Mouse (Mus musculus) midbrain, embryonic 13.5 days (tissue): ENCODE measurements around the gene Stxbp5. TPM values are rescaled to one million over a fixed set of nuclear protein-coding genes. Genes with fewer than 3 reads are reported as not detected.
"Not testable (repeated sequence)": the region's sequence is repeated elsewhere in the genome, so short reads cannot be mapped to it uniquely, and the experiment has no call there.

Experiments used
- ATAC-seq: fragments of 200-750 bp; cut with Nextera tagmentation; 2 replicates; pipeline ENCODE4 v1.8.0; 2017; ENCODE audit warnings: mild to moderate bottlenecking, moderate TSS enrichment, moderate library complexity
- H3K27ac ChIP-seq: fragments of 300-500 bp; sonication (generic); 2 replicates; pipeline ENCODE4 v1.5.1; 2015; ENCODE audit warnings: inconsistent platforms, mild to moderate bottlenecking, moderate library complexity
- H3K27me3 ChIP-seq: fragments of 300-500 bp; sonication (generic); 2 replicates; pipeline ENCODE4 v1.6.1; 2015; ENCODE audit warnings: mild to moderate bottlenecking, inconsistent platforms
- H3K36me3 ChIP-seq: fragments of 300-500 bp; sonication (generic); 2 replicates; pipeline ENCODE4 v1.6.1; 2015; ENCODE audit warnings: mild to moderate bottlenecking, inconsistent platforms
- H3K4me1 ChIP-seq: fragments of 300-500 bp; sonication (generic); replicated peaks from 2 replicates; pipeline ENCODE4 v1.6.1; 2015; ENCODE audit warnings: inconsistent platforms
- H3K4me2 ChIP-seq: fragments of 300-500 bp; sonication (generic); replicated peaks from 2 replicates; pipeline ENCODE4 v1.6.1; 2015; ENCODE audit warnings: moderate library complexity, mild to moderate bottlenecking, inconsistent platforms
- H3K4me3 ChIP-seq: fragments of 300-500 bp; sonication (generic); replicated peaks from 2 replicates; pipeline ENCODE4 v1.5.1; 2015; ENCODE audit warnings: mild to moderate bottlenecking, inconsistent platforms
- H3K9ac ChIP-seq: fragments of 300-500 bp; sonication (generic); replicated peaks from 2 replicates; pipeline ENCODE4 v1.6.1; 2015; ENCODE audit warnings: mild to moderate bottlenecking, inconsistent platforms
- H3K9me3 ChIP-seq: fragments of 300-500 bp; sonication (generic); 2 replicates; pipeline ENCODE4 v1.6.1; 2016; ENCODE audit warnings: mild to moderate bottlenecking, inconsistent platforms
- WGBS: fragments of 180-500 bp; shearing (Covaris S2); methylation state at CpG from one replicate; pipeline ENCODE4 v1.1.7; 2015; 5-methylcytosine and 5-hydroxymethylcytosine counted together
- polyA plus RNA-seq: library from polyadenylated mRNA; unstranded; fragments of >200 nt; fragmentation: Nextera tagmentation; extraction: Ambion mirVana; gene quantifications from 2 replicates; pipeline ENCODE4 v1.2.1, GENCODE M21; 2015

Stxbp5 gene
- polyA plus RNA-seq, 1 experiment from 2014 or later = 7.1 TPM

- H3K4me3 ChIP-seq = no peak overlapping the region
- H3K27me3 ChIP-seq = no peaks in the 10 kb centered on the region
- H3K9ac ChIP-seq = no peak overlapping the region
- ATAC-seq = no peak
- H3K4me2 ChIP-seq = no peak overlapping the region
- H3K4me1 ChIP-seq = no peaks in the 10 kb centered on the region
- H3K36me3 ChIP-seq = no peaks in the 10 kb centered on the region
- no peaks in the 10 kb centered on the region for H3K9me3 ChIP-seq
- WGBS = 81% methylated on average over 4 of the region's 4 CpGs
- H3K27ac ChIP-seq = no peak overlapping the region
Observed at GRCm38 (mm10) chr10:9888655-9889054, 12.2 kb downstream of the Stxbp5 start.

GRCm38 (mm10) chr10:9881781-9882320 lies 19.0 kb downstream of the Stxbp5 start:
- H3K27ac ChIP-seq, H3K27me3 ChIP-seq, H3K9me3 ChIP-seq, H3K4me3 ChIP-seq, H3K9ac ChIP-seq, H3K4me1 ChIP-seq, ATAC-seq, H3K36me3 ChIP-seq, H3K4me2 ChIP-seq: not testable (repeated sequence)
- WGBS = 91% methylated on average over 5 of the region's 5 CpGs

DNA sequence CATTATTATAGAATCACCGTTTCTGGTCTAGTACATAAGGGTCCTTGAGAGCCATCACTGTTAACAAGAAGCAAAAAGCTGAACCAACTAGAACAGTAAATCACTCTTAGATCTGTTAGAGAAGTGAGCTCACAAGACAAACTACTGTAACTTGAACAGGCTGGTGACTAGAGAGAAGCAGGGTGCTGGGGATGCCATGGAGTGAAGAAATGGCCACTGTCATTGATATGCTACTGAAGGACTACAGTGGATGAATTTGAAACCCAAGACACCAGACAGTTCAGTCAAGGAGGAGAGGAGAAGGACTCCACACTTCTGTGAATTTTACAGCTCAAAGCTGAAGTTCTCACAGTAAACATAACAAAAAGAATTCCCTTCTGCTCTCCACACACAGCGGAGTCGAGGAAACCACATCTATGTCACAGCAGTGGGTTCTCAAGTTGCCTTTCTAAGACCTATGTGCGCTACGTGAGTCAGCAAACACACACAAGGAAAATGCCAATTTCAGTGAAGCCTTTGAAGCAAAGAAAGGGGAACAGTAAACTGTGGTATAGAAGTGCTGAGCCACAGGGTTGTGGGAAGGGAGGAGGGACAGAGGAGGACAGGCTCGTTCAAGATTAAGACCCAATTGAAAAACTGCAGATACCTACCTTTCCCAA lies 20.7 kb downstream of the Stxbp5 start:
- H3K27me3 ChIP-seq = no peaks in the 10 kb centered on the region
- H3K4me2 ChIP-seq = no peak overlapping the region
- no peak overlapping the region for H3K4me3 ChIP-seq
- no peaks in the 10 kb centered on the region for H3K9me3 ChIP-seq
- 82% methylated on average over 6 of the region's 6 CpGs for WGBS
- no peak overlapping the region for H3K27ac ChIP-seq
- H3K4me1 ChIP-seq = 0 out of 2 replicates have a peak, but pooled peaks cover 4% of the 10 kb centered on the region
- no peak overlapping the region for H3K9ac ChIP-seq
- ATAC-seq = no peak
- no peaks in the 10 kb centered on the region for H3K36me3 ChIP-seq

DNA sequence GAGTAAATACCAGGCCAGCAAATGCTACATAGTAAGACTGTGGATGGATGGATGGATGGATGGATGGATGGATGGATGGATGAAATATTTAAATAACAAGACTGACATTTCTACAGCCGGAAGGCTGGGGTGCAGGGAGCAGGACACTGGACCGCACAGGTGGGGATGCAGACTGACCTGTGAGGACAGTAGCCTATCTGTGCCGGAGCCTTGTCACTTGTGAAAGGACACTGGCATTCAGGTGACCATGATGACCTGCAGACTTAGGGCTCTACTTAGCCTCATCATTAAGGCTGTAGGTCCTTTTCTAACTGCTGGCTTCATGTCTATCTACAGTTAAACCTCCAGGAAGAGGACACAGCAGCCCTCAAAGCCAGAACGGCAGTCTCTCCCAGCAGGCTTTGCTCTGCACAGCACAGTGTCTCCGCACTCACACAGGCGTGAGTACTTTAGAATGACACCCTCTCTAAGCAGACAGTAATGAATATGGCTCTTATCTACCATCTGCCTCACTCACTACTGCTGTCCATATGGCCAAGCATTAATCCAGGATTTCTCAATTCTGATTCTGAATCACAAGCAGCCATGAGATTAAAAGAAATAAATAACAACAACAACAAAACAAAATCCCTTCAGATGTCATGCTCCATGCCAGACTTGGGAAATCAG lies 21.9 kb downstream of the Stxbp5 start:
- Histone ChIP-seq H3K9me3 (no peaks in the 10 kb centered on the region), H3K36me3 (no peaks in the 10 kb centered on the region), H3K4me1 (0 out of 2 replicates have a peak, but pooled peaks cover 4% of the 10 kb centered on the region), H3K27ac (no peak overlapping the region), H3K9ac (no peak overlapping the region), H3K27me3 (no peaks in the 10 kb centered on the region), H3K4me2 (no peak overlapping the region), H3K4me3 (no peak overlapping the region)
- WGBS = 82% methylated on average over 6 of the region's 6 CpGs
- 0 out of 2 replicates have a peak, but pooled peaks have one; percentile 70 for ATAC-seq

- WGBS = 85% methylated on average over 3 of the region's 3 CpGs
Observed at GRCm38 (mm10) chr10:9875905-9876304, 25.0 kb downstream of the Stxbp5 start.

DNA sequence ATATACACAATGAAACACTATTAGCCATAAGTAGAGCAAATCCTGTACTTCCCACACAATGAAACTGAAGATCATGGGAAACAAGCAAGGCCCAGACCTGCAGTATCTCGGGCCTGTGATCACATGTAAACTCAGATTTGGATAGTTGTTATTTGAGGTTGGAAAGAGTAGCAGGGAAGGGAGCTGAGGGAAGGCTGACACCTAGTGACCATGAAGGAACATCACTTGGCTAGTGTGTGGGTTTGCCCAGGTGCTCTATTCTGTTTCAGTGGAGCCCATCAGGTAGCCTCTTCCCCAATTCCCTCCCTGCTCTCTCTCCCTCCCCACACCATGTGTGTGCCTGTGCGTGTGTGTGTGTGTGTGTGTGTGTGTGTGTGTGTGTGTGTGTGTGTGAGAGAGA lies 28.7 kb downstream of the Stxbp5 start:
- Histone ChIP-seq H3K27me3 (no peaks in the 10 kb centered on the region), H3K9ac (no peak overlapping the region), H3K4me1 (no peaks in the 10 kb centered on the region), H3K9me3 (no peaks in the 10 kb centered on the region), H3K4me2 (no peak overlapping the region), H3K4me3 (no peak overlapping the region), H3K36me3 (no peaks in the 10 kb centered on the region), H3K27ac (no peak overlapping the region)
- ATAC-seq = peak; percentile 38; the same call in 1 of the 2 replicates
- 67% methylated on average over 2 of the region's 2 CpGs for WGBS

More at GRCm38 (mm10) chr10:9875905-9876304, 25.0 kb downstream of the Stxbp5 start:
- Histone ChIP-seq H3K36me3 (no peaks in the 10 kb centered on the region), H3K9me3 (no peaks in the 10 kb centered on the region), H3K27ac (no peak overlapping the region), H3K4me2 (no peak overlapping the region), H3K27me3 (no peaks in the 10 kb centered on the region), H3K4me3 (no peak overlapping the region), H3K4me1 (0 out of 2 replicates have a peak, but pooled peaks cover 4% of the 10 kb centered on the region), H3K9ac (no peak overlapping the region)
- ATAC-seq = no peak

GRCm38 (mm10) chr10:9866793-9867579 lies 33.9 kb downstream of the Stxbp5 start:
- 78% methylated on average over 17 of the region's 17 CpGs for WGBS
- Histone ChIP-seq H3K4me3 (no peak overlapping the region), H3K36me3 (no peaks in the 10 kb centered on the region), H3K27me3 (no peaks in the 10 kb centered on the region), H3K9me3 (no peaks in the 10 kb centered on the region), H3K4me1 (no peaks in the 10 kb centered on the region; the same call in 1 of the 2 replicates), H3K27ac (no peak overlapping the region), H3K9ac (no peak overlapping the region), H3K4me2 (no peak overlapping the region)
- no peak for ATAC-seq

DNA sequence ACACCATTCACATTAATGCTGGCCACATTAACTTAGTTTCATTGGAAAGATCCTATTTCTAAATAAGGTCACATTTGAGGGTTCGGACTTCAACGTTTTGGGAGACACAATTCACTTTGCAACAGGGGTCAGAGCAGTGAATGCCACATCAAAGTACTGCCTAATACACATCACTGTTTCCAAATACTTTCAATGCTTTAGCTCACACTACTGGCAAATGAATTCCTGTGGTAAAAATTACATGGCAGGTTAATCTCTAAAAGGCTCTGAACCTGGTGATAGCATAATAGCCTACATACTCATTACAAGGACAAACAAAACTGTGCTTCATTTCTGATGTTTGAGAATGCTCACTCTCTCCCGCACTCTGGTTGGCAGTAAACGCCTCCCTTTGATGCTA lies 40.9 kb downstream of the Stxbp5 start:
- Histone ChIP-seq H3K36me3 (peaks cover 4% of the 10 kb centered on the region), H3K4me1 (peaks cover 10% of the 10 kb centered on the region; the same call in 1 of the 2 replicates), H3K27ac (no peak overlapping the region), H3K9me3 (no peaks in the 10 kb centered on the region; the same call in 1 of the 2 replicates), H3K4me3 (no peak overlapping the region), H3K9ac (no peak overlapping the region), H3K27me3 (no peaks in the 10 kb centered on the region), H3K4me2 (no peak overlapping the region)
- WGBS = 81% methylated on average over 4 of the region's 4 CpGs
- ATAC-seq = no peak

DNA sequence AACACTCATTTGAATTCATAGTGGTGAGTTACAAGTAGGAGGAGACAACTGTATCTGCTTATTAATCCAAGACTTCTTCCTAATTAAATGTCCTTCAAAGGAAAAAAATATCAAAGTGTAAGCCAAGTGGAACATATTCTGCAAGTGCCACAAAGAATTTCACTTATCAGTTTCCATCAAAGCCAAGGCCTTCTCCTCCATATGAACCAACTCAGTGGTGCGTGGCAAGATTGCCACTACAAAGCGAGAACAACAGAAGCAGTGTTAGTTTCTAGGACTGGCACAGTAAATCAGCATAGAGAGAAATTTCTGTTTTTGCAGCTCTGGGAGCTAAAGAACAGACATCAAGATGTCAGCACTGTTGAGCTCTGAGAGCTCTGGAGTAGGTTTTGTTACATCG lies 41.4 kb downstream of the Stxbp5 start:
- Histone ChIP-seq H3K9me3 (no peaks in the 10 kb centered on the region; the same call in 1 of the 2 replicates), H3K36me3 (peaks cover 9% of the 10 kb centered on the region), H3K9ac (no peak overlapping the region), H3K4me3 (no peak overlapping the region), H3K27me3 (no peaks in the 10 kb centered on the region), H3K27ac (no peak overlapping the region), H3K4me2 (no peak overlapping the region), H3K4me1 (peaks cover 10% of the 10 kb centered on the region; the same call in 1 of the 2 replicates)
- no peak for ATAC-seq
- WGBS = 75% methylated on average over 3 of the region's 3 CpGs

- H3K27ac ChIP-seq = no peak overlapping the region
- H3K27me3 ChIP-seq = no peaks in the 10 kb centered on the region
- ATAC-seq = no peak
- H3K9ac ChIP-seq = no peak overlapping the region
- no peak overlapping the region for H3K4me3 ChIP-seq
- peaks cover 10% of the 10 kb centered on the region; the same call in 1 of the 2 replicates for H3K4me1 ChIP-seq
- no peaks in the 10 kb centered on the region; the same call in 1 of the 2 replicates for H3K9me3 ChIP-seq
- peaks cover 16% of the 10 kb centered on the region for H3K36me3 ChIP-seq
- WGBS = 77% methylated on average over 2 of the region's 2 CpGs
- no peak overlapping the region for H3K4me2 ChIP-seq
Observed at GRCm38 (mm10) chr10:9857850-9858249, 43.0 kb downstream of the Stxbp5 start.

GRCm38 (mm10) chr10:9856792-9857191 lies 44.1 kb downstream of the Stxbp5 start:
- Histone ChIP-seq H3K36me3 (peaks cover 17% of the 10 kb centered on the region), H3K27me3 (no peaks in the 10 kb centered on the region), H3K9ac (no peak overlapping the region), H3K4me1 (peaks cover 10% of the 10 kb centered on the region; the same call in 1 of the 2 replicates), H3K27ac (no peak overlapping the region), H3K4me3 (no peak overlapping the region), H3K9me3 (no peaks in the 10 kb centered on the region; the same call in 1 of the 2 replicates), H3K4me2 (no peak overlapping the region)
- 81% methylated on average over 9 of the region's 9 CpGs for WGBS
- no peak for ATAC-seq
